Mouse (Mus musculus): Measurements from ENCODE around the gene Oat. TPM values are rescaled to one million over a fixed set of nuclear protein-coding genes. Genes with fewer than 3 reads are reported as not detected.

Gene Oat
- 88.1 and 96.2 TPM in 2 replicates for total RNA-seq (2021)
- long read RNA-seq, experiment 1, transcript Oat-201 (10 exons, 2,152 nt) = major isoform, 112 of 119 reads
- long read RNA-seq, experiment 1, partial matches to known transcripts = 3 of 119 reads
- long read RNA-seq, experiment 1, other reads (novel, unspliced or antisense) = 4 of 119 reads
- long read RNA-seq, experiment 2, transcript Oat-201 (10 exons, 2,152 nt) = major isoform, 64 of 71 reads
- long read RNA-seq, experiment 2, partial matches to known transcripts = 5 of 71 reads
- long read RNA-seq, experiment 2, other reads (novel, unspliced or antisense) = 2 of 71 reads

DNA sequence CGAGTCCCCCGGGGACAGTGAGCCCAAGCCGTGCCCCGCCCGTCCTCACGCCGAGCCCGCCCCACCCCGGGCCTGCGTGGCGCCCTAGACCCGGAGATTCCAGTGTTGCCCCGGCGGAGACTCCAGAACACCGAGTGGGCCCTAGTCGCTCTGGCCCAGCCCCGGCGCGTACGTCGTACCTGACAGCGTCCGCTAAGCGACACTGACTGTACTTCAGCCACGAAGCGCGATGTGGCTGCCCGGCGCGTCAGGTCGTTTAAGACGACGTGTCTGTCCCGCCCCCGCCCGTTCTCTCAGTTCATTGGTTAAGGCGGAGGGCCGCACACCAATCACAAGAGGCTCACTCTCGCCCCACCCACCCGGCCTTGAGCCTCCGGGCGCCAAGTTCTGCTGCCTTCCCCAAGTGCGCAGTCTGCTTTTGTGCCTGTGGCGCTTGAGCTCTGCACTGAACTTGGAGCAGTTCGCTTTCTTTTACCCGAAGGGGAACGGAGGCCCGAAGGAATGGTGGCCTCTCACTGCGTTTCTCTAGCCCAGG is at the start of gene Oat:
Gene Oat (minus strand): TSS at position 283 of the 535 bp plus-strand sequence.
- peak; percentile 97 for DNase-seq

DNA sequence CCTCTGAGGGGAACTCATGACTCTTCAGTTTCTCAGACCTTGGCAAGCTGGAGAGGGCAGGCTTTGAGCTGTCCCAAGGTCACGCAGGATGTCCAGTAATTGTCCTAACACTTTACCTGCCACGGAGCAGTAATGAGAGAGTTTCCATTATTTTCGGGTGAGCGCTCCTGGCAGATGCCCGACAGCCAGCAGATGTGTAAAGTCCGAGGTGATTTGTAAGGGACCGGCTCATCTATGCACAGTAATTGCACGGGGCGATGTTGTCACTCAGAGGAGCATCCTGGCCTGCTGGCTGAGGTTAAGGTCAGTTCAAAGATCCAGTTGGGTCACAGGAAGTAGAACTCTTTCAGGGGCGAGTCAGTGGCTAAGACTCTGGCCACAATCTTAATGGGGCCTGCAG is 48.0 kb upstream of the Oat start:
- no peak for DNase-seq

- no peak for DNase-seq
Measured at GRCm38 (mm10) chr7:132619975-132620918, 44.0 kb upstream of the Oat start.

DNA sequence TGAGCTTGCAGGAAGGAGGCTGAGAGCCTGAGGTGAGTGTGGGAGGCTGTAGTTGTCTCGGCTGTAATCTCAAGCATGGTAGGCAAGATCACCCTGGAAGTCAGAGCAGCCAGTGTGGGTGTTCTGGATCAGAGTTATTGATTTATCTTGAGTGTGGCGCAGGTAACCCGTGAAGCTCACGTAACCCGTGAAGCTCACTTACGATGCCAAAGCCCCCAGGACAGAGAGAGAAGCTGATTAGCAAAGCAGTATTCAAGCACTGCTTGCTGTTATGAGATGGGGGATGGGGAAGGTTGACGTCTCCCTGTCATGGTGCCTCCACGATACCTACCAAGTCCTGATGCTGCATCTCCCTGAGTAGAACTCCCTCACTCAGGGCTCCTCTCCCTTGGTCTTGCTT is 43.4 kb upstream of the Oat start:
- no peak for DNase-seq

GRCm38 (mm10) chr7:132617021-132617564 is 40.9 kb upstream of the Oat start:
- DNase-seq = no peak

GRCm38 (mm10) chr7:132616391-132616790 is 40.2 kb upstream of the Oat start:
- DNase-seq = no peak

DNA sequence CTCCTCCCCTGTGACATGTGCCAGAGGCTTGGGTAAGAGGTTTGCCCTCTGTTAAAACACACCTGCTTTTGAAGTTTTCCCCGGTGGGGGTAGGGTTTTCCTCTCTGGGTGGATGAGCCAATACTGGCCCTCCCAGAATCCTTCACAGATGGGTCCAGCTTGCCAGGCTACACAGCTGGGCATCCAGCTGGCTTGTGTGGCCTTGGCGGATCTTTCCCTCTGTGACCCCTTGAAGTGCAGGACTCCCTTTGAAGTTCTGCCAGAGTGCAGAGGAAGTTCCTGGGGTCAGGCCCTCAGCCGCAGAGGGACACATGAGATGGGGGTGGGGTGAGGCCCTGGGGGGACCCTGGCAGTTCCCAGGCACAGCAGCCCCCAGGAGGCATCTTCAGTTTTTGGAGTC is 39.1 kb upstream of the Oat start:
- peak; percentile 57 for DNase-seq

DNA sequence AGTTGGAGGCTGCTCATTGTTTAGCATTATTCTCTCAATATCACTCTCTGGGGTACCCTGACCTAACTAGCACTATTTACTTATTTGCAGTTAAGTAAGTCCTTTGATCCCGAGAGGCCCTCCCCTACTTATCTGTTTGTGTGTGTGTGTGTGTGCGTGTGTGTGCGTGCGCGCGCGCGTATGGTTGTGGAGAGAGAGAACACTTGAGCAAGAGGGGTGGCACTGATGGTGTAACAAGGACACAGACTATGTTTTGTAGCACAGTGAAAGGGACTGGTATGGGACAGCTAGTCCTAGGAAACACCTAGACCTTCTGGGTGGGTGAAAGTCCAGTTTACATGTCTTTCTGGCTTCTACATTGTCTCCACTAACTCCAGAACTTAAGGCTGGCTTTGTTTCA is 35.3 kb upstream of the Oat start:
- DNase-seq = no peak

- DNase-seq = peak; percentile 93
Measured at GRCm38 (mm10) chr7:132610468-132611318, 34.5 kb upstream of the Oat start, which contains the start of gene Lhpp. TSS of gene Lhpp (plus strand) at chr7:132610638.

DNA sequence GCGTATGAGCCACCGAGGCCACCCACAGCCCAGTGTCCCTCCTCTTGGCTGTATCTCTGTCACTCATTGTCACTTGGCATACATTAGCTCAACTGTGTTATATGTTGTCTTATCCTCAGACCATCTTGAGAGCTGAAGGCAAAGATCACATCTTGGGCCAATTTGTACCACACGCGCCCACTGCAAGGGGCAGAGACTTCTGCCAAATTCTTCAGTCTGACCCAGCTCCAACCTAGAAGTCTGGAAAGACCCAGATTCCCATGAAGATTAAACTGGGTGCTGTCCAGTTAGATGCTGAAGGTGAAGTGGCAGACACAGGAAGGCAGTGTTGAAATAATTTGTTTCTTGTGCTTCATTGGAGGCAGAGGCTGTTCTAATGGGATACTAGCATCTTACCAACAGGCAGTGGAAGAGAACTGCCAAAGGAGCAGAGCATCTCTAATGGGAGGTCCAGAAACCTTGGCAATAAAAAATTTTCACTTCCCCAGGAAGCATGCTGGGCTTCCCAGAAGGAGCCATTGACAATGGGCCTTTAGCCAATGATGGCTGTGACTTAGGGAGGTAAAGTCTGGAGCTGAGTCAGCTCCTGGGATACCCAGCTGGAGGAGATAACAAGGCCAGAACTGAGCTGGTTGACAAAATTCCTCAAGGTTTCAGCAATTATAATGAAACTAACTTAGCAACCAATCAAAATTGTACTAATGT is 32.3 kb upstream of the Oat start:
- DNase-seq = no peak

- no peak for DNase-seq
Measured at GRCm38 (mm10) chr7:132605689-132606088, 29.5 kb upstream of the Oat start.

- DNase-seq = no peak
Measured at GRCm38 (mm10) chr7:132604720-132605119, 28.5 kb upstream of the Oat start.

DNA sequence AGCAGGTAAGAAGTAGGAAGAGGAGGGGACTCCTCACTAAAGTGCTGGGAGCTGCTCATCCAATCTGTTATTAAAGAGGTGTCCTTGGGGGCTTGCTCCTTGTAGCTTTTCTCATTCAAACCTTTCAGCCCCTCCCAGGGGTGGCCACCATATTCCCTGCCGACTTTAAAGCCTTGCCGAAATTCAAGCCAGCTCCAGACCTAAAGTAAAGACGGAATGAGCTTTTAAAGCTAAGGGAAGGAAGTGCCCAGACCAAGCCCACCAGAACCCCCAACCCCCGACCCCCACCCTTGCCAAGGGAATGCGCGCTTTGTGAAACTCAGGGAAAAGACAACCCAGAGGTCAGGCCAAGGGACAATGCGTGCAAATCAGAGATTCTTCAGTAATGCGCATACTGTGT is 24.7 kb upstream of the Oat start:
- no peak for DNase-seq

DNA sequence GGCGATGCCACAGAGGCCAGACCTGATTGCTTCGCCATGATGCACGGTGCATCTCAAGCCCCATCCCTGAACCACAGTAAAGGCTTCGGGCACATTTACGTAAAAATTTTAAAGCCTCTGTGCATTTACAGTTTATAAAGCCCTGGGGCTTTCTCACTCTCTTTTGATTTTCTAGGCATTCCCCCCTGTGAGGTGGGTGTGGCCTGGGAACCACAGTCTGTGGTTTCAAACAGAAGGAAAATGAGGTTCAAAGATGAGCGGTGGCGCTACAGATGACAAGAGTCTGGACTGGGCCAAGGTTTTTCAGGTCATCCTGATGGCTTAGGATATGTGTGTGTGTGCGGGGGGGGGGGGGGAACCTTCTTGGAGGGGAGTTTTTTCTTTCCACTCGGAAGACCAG is 23.8 kb upstream of the Oat start:
- no peak for DNase-seq

GRCm38 (mm10) chr7:132599071-132599975 is 23.1 kb upstream of the Oat start, which contains the start of gene Nkx1-2:
TSS of gene Nkx1-2 (minus strand) at chr7:132599637.
- DNase-seq = peak; percentile 12

DNA sequence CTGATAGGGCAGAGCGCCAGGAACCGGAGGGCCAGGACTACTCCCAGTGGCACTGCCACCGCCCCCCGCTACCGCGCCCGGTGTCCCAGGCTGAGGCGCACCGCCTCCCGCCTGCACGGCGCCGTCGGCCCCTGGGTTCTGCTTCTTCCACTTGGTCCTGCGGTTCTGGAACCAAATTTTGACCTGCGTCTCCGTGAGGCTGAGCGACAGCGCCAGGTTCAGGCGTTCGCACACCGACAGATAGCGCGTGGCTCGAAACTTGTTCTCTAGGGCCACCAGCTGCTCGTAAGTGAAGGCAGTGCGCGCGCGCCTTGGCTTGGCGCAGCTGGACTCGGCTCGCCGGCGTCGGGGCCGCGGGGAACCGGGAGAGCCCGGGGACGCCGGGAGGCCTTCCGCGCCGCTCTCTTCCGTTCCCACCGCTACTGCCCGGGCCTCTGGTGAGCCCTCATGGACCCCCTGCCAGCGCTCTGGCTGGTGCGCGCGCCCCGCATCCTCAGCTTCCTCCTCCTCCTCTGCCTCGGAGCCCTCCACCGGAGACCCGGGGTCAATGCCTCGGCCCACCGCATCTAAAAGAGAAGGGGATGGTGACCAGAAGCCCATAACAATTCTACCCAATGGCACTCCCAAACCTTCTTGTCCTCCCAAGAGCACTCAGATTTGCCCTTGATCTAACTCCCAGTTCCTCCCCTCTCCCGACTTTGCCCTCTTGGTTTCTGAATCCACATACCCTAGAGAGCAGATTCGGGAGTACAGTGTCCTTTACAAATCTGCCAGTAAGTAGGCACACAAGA is 21.2 kb upstream of the Oat start:
- DNase-seq = peak; percentile 49

GRCm38 (mm10) chr7:132596557-132597250 is 20.5 kb upstream of the Oat start:
- no peak for DNase-seq

DNA sequence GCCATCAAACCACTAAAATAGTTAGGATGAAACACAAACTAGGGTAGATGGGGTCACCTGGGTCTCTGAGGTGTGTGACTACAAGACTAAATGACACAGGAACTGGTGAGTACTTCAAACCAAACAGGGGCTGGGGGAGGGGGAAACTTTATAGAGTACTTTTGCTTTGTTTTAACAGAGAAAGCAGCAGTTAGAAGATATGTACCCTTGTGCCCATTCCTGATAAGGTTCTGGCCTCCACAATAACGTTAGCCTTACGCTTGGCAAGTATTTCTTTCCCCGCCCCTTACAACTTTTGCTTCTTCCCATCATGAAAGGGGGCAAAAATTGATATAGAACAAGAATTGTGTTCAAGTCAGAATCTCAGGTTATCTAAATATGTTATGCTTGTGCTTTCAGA is 19.6 kb upstream of the Oat start:
- no peak for DNase-seq

Measured in adrenal gland, postnatal 14 days (tissue).